ENCODE assay signal across 12 mouse cellular contexts in the genomic region with DNA sequence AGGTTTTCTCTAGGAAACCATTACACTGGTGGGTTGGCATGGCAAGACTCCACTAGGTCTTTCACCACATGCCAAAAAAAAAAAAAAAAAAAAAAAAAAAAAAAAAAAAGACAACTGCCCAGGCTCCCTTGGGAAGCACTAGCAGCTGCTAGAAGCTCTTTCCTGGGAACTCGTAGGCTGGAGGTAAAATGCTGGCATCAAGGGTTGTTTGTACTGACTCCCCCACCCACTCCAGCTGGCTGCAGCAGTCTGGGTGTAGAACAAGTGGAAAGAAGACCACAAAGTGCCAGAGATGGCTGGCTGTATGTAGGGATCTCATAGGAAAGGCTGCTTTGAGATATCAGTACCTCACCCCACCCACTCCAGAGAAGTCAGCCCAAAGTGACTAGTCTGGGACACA.
DNase-seq lines count a peak whose midpoint lies in the region.
"Had no signal": no experiment of that assay in that cellular context is flagged by ENCODE, and none has a peak within 500 bp of the region (broad histone marks: within the 10 kb centered on the region; RNA-seq: fewer than 3 reads in every experiment).

No protein-coding gene starts in this region.

- peak; percentile 11 to 19 for DNase-seq in cerebellum, postnatal 10 days
- no peak for DNase-seq in cerebellum, adult 18-20 months
- peak; percentile 32 for DNase-seq in left cerebral cortex, adult 11 months (ENCODE audit: low spot score)
- DNase-seq in left cerebral cortex, postnatal 10 days (ENCODE audit: extremely low spot score in 1 of 2, low spot score in 2 of 2) = no peak
- peak; percentile 23 to 59 for DNase-seq in left cerebral cortex, postnatal 14 days (ENCODE audit: low spot score in 2 of 2)
- DNase-seq in skeletal muscle tissue, adult 2 months (ENCODE audit: low read depth, low spot score) = peak; percentile 3
- DNase-seq in spleen, postnatal 10 days (ENCODE audit: low spot score in 2 of 2) = no peak
- no peak for DNase-seq in spleen, adult 18-20 months
- DNase-seq: adrenal gland, postnatal 14 days; cerebellum, adult 9-11 months; lung, postnatal 14 days; thymus, adult 2 months had no signal

- intact Hi-C loops in left cerebral cortex, postnatal 10 days (cut with DNase I) = no loop called here
- intact Hi-C loops in left cerebral cortex, postnatal 14 days (cut with DNase I) = no loop called here

Comparison
In these comparisons a context has a peak if more than half of its experiments do, and no peak if none do; other contexts are left out.
1. DNase-seq: peak in cerebellum, postnatal 10 days (2 of 2), left cerebral cortex, adult 11 months (single experiment), left cerebral cortex, postnatal 14 days (2 of 2) and skeletal muscle tissue, adult 2 months (single experiment); none in cerebellum, adult 18-20 months (0 of 2), left cerebral cortex, postnatal 10 days (0 of 2), spleen, postnatal 10 days (0 of 2) and spleen, adult 18-20 months (0 of 2).